Mouse (Mus musculus) forebrain, embryonic 15.5 days (tissue): ENCODE results near the gene Efcab7. TPM values are rescaled to one million over a fixed set of nuclear protein-coding genes. Genes with fewer than 3 reads are reported as not detected.
A peak's percentile ranks its signal among the peaks of the same experiment; 100 is the strongest.

Experiments used
- ATAC-seq: fragments of 200-750 bp; cut with Nextera tagmentation; replicated peaks from 2 replicates; pipeline ENCODE4 v1.8.0; 2017; ENCODE audit warnings: mild to moderate bottlenecking, moderate TSS enrichment, moderate library complexity
- H3K27ac ChIP-seq: fragments of 300-500 bp; sonication (generic); replicated peaks from 2 replicates; pipeline ENCODE4 v1.5.1; 2015; ENCODE audit warnings: mild to moderate bottlenecking, inconsistent platforms
- H3K27me3 ChIP-seq: fragments of 300-500 bp; sonication (generic); 2 replicates; pipeline ENCODE4 v1.6.1; 2015; ENCODE audit warnings: inconsistent platforms
- H3K36me3 ChIP-seq: fragments of 300-500 bp; sonication (generic); 2 replicates; pipeline ENCODE4 v1.6.1; 2015; ENCODE audit warnings: mild to moderate bottlenecking, inconsistent platforms
- H3K4me1 ChIP-seq: fragments of 300-500 bp; sonication (generic); 2 replicates; pipeline ENCODE4 v1.6.1; 2015; ENCODE audit warnings: inconsistent platforms
- H3K4me2 ChIP-seq: fragments of 300-500 bp; sonication (generic); replicated peaks from 2 replicates; pipeline ENCODE4 v1.6.1; 2015; ENCODE audit warnings: mild to moderate bottlenecking, inconsistent platforms
- H3K4me3 ChIP-seq: fragments of 300-500 bp; sonication (generic); 2 replicates; pipeline ENCODE4 v1.5.1; 2015; ENCODE audit warnings: mild to moderate bottlenecking, inconsistent platforms
- H3K9ac ChIP-seq: fragments of 300-500 bp; sonication (generic); replicated peaks from 2 replicates; pipeline ENCODE4 v1.6.1; 2015; ENCODE audit warnings: mild to moderate bottlenecking, inconsistent platforms
- H3K9me3 ChIP-seq: fragments of 300-500 bp; sonication (generic); 2 replicates; pipeline ENCODE4 v1.6.1; 2016; ENCODE audit warnings: inconsistent platforms
- WGBS: fragments of 180-500 bp; shearing (Covaris S2); methylation state at CpG from one replicate; pipeline ENCODE4 v1.1.7; 2015; ENCODE audit warnings: mixed read lengths; 5-methylcytosine and 5-hydroxymethylcytosine counted together
- polyA plus RNA-seq: library from polyadenylated mRNA; unstranded; fragments of >200 nt; fragmentation: Nextera tagmentation; extraction: Ambion mirVana; gene quantifications from 2 replicates; pipeline ENCODE4 v1.2.1, GENCODE M21; 2015

Gene Efcab7
- 20.8 and 22.5 TPM in 2 replicates for polyA plus RNA-seq

DNA sequence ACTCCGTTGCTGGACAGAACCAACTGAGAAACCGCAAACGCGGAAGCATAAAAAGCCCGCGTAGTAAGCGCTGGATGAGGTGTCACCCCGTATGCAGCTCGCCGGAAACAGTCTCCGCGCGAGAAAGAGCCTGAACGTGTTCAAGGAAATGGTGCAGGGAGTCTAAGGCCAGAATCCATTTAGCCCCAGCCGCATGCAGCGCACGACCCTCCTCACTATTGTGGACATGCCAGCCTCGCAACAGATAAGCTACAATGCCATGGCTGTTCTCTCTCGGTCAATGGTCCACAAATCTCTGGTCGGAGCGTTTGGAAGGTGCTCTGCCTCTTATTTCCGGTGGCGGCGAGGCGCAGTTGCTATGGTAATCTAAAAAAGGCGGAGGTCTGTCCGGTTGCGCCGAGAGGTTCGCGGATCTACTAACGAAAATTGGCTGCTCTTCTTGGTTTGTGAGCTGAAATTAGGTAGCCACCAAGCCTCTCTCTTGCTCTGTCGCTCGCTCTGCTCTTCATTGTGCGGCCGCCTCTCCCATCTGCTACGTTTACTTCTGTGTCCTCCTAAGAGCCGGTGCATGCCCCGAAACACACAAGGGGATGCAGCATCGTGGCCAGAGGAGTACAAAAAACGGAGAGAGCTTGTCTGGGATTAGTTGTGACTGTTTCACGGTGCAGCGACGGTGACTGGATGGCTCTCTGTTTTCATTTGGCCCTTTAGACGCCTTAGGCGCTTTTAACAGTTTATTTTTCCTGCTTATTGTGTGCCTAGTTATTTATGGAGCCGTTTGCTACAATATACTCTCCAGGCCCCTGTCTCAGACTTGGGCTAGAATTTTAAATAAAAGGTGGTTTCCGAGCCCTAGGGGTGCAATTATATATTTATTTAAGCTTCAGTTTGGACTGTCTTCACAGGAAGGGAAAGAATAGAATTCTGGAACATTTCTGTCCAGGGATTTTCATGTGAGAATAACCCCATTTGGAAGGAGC, at the start of gene Efcab7:
Gene Efcab7 (plus strand): TSS at position 105 of the 980 bp plus-strand sequence.
- under 1% methylated on average over 48 of the region's 48 CpGs for WGBS
- no peaks in the 10 kb centered on the region for H3K9me3 ChIP-seq
- peaks cover 11% of the 10 kb centered on the region for H3K4me1 ChIP-seq

DNA sequence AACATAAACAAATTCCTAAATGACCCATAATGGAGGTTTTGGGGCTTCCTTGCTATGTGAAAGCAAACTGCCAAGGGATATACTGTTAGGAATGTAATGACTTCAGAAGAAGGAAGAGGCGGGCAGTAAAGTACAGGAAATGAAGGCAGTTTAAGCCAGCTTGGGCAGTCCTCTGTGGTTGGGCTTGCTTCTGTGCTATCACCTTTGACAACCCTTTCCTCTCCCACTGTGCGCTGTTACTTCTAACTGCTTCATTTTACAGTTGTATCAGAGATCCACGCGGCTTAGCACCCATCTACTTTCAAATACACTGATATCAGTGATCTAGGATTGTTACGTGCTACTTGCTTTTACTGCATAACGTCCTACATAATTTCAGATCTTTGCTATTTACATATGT, 36.6 kb upstream of the Efcab7 start:
- Histone ChIP-seq H3K4me2 (no peak overlapping the region), H3K9me3 (no peaks in the 10 kb centered on the region), H3K27ac (no peak overlapping the region), H3K4me3 (no peak overlapping the region), H3K4me1 (no peaks in the 10 kb centered on the region), H3K9ac (no peak overlapping the region), H3K27me3 (no peaks in the 10 kb centered on the region), H3K36me3 (no peaks in the 10 kb centered on the region)
- no peak for ATAC-seq
- WGBS = 97% methylated on average over 6 of the region's 6 CpGs

More for the DNA sequence above, at the start of gene Efcab7:
- peak within 1 kb of the TSS; percentile 82 for H3K4me3 ChIP-seq
- H3K27me3 ChIP-seq = no peaks in the 10 kb centered on the region
- H3K4me2 ChIP-seq = peak within 1 kb of the TSS; percentile 68
- H3K9ac ChIP-seq = peak within 1 kb of the TSS; percentile 87
- H3K36me3 ChIP-seq = no peaks in the 10 kb centered on the region
- ATAC-seq = peak; percentile 92
- H3K27ac ChIP-seq = peak within 1 kb of the TSS; percentile 95

DNA sequence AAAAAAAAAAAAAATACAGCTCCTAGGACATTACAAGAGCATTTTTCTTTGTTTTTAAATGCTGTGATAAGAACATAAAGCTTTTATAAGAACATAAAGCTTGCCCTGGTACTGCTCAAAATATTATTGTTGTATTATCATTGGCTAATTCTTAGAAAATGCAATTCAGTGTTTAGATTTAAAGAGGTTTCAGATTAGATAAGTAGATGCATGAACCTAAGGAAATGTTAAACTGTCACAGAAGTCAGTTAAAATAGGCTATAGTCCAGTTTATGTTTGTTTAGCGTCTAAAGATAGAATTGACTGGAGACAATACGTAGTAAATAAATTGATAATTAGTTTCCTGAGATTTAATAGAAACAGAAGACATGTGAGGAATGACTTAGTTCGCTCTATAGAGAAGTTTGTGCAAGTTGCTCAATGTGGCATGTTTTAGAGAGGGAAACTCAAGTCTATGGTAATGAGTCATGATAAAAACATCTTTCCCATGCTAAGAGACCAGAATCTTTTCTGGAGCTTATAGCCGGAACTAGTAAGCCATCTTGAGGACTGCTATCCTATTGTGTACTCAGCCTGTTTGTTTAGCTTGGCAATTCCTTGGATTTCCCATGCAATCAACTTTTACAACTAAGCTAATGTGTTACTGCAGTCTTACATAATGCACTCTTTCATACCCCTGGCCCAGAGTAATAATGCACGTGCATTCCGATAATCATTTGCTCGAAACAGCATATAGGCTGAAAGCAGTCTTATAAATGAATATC, 12.1 kb upstream of the Efcab7 start:
- 91% methylated on average over 7 of the region's 7 CpGs for WGBS
- ATAC-seq = no peak
- Histone ChIP-seq H3K4me3 (no peak overlapping the region), H3K27me3 (no peaks in the 10 kb centered on the region), H3K9me3 (no peaks in the 10 kb centered on the region), H3K9ac (no peak overlapping the region), H3K36me3 (no peaks in the 10 kb centered on the region), H3K4me2 (no peak overlapping the region), H3K4me1 (no peaks in the 10 kb centered on the region), H3K27ac (no peak overlapping the region)

DNA sequence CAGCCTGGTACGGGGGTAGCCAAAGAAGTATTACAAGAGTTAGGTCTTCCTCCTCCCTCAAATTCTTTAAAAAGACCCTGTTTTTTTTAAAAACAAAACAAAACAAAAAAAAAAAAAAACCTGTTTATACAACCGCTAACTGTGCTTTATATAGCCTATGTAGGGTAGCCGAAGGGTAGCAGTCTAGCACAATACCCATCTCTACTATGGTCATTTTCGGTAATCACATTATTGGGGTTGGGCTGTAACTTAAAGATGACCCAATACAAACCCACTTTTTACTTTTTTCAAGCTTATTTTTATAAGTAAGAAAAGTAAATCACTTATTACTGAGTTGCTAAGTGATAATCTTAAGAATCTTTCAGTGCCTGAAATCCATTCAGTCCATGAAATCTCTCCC, 661 bp upstream of the Efcab7 start:
- Histone ChIP-seq H3K4me1 (peaks cover 11% of the 10 kb centered on the region), H3K4me2 (peak overlapping the region; percentile 68), H3K27ac (no peak overlapping the region), H3K36me3 (no peaks in the 10 kb centered on the region), H3K9me3 (no peaks in the 10 kb centered on the region), H3K27me3 (no peaks in the 10 kb centered on the region), H3K9ac (0 out of 2 replicates have a peak overlapping the region, but pooled peaks have one; percentile 87), H3K4me3 (peak overlapping the region; percentile 82)
- WGBS = 40% methylated on average over 4 of the region's 4 CpGs
- ATAC-seq = no peak

DNA sequence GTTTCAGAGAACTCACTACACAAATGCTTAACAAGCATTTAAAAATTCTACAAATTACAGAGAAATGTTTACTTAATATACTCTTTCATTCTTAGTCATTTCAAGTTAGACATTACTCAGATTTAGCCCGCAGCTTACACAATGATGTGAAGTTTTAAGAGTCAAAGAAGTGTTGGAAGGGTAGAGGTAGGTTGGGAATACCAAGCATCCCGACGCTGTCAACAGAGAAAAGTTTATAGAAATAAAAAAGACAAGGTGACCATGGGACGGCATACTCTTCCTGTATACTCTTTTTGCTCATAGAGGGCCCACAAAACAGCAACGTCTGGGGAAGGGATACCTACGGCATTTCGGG, 282 bp upstream of the Efcab7 start:
- peak overlapping the region; percentile 87 for H3K9ac ChIP-seq
- H3K4me2 ChIP-seq = peak overlapping the region; percentile 68
- ATAC-seq = peak; percentile 60
- under 1% methylated on average over 7 of the region's 7 CpGs for WGBS
- no peaks in the 10 kb centered on the region for H3K27me3 ChIP-seq
- H3K27ac ChIP-seq = peak overlapping the region; percentile 95
- H3K9me3 ChIP-seq = no peaks in the 10 kb centered on the region
- H3K4me3 ChIP-seq = peak overlapping the region; percentile 82
- H3K4me1 ChIP-seq = peaks cover 11% of the 10 kb centered on the region
- H3K36me3 ChIP-seq = no peaks in the 10 kb centered on the region

DNA sequence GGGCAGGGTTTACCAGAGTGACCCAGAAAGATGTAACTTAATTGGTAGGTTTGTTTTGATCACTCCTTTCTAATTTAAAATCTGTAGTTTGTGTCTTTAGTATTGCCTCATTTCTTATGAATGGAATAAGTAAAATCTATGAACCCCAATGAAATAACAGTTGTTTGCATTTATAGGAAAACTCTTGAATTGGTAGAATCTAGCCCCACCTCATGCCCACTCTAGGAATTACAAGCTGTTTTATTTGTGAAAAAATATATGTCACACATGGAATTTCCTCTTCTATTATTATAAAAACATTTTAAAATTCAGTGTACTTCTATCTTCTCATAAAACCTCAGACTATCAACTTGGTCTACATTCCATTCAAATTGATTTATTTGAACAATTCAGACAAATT, 52.9 kb downstream of the Efcab7 start:
- Histone ChIP-seq H3K36me3 (0 out of 2 replicates have a peak, but pooled peaks cover 5% of the 10 kb centered on the region), H3K4me3 (no peak overlapping the region)

DNA sequence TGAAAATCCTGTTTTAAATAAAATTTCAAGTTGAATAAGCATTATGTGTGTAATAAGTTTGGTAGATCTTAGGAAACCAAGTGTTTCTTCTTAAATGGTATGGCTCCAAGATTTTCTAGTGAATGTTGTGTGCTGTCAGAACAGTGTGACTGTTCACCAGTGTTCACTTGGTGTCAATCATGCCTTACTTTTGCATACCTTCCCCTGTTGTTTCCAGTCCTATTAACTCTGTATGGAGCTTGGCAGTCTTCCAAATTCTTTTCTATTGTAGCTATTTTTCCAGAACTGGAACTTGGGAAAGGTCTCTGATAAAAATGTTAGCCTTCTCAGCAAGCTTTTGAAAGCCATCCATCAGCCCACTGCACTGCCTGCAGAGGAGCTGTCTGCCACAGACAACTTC, 53.4 kb downstream of the Efcab7 start:
- Histone ChIP-seq H3K9ac (no peak overlapping the region), H3K4me3 (no peak overlapping the region), H3K4me2 (no peak overlapping the region), H3K9me3 (no peaks in the 10 kb centered on the region), H3K27ac (no peak overlapping the region), H3K36me3 (0 out of 2 replicates have a peak, but pooled peaks cover 5% of the 10 kb centered on the region), H3K4me1 (no peaks in the 10 kb centered on the region), H3K27me3 (no peaks in the 10 kb centered on the region)
- ATAC-seq = no peak; the same call in 1 of the 2 replicates

More for the DNA sequence above, 52.9 kb downstream of the Efcab7 start:
- no peak for ATAC-seq
- Histone ChIP-seq H3K27me3 (no peaks in the 10 kb centered on the region), H3K9me3 (no peaks in the 10 kb centered on the region), H3K9ac (no peak overlapping the region), H3K4me2 (no peak overlapping the region), H3K27ac (no peak overlapping the region), H3K4me1 (no peaks in the 10 kb centered on the region)

DNA sequence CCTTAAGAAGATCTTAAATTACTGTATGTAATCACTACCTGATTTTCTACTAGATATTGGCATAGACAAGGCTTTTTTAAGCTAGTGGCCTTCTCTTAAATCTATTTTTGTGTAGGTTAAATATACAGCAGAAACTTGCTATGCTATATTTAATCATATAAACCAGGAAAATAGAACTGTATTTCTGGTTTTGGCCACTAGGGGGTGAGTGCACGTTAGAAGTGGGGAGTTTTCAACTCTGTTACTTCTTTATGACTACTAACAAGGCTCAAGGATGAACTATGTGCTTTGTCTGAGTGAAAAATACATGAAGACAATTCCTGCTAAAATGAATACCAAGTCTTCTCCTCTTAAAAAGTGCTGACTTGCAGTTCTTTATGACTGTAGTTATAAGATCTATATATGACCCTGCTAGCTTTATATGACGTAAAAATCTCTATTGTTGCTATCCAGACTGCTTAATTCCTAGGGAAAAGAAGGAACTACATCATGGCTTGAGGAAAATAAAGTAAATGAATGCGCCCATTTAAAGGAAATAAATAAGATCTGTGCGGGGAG, 85.0 kb downstream of the Efcab7 start:
- Histone ChIP-seq H3K36me3 (no peaks in the 10 kb centered on the region), H3K9me3 (no peaks in the 10 kb centered on the region), H3K4me3 (no peak overlapping the region), H3K27me3 (no peaks in the 10 kb centered on the region), H3K9ac (no peak overlapping the region), H3K27ac (no peak overlapping the region), H3K4me1 (no peaks in the 10 kb centered on the region), H3K4me2 (no peak overlapping the region)
- WGBS = 68% methylated on average over 4 of the region's 4 CpGs
- ATAC-seq = no peak

DNA sequence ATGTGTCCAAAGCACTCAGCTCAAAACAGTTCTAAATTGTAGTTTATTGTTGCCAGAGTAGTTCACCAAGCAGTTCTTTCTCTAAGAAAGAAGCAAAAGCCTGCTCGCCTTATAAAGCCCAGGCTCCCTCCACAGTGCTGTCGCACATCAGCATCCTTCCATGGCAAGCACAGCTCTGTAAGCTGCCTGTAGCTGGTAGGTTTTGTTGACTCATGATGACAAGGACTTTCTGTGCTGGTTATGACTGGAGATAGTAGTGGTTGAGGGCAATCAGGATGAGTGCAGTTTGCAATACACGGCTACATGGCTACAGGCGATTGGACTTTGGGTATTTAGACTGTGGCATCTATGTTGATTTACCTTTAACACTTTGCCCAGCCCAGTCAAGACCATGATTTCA, 97.4 kb downstream of the Efcab7 start:
- no peak overlapping the region for H3K27ac ChIP-seq
- H3K36me3 ChIP-seq = no peaks in the 10 kb centered on the region
- WGBS = 91% methylated on average over 4 of the region's 4 CpGs
- H3K4me1 ChIP-seq = peaks cover 13% of the 10 kb centered on the region; the same call in 1 of the 2 replicates
- H3K9me3 ChIP-seq = no peaks in the 10 kb centered on the region
- H3K4me3 ChIP-seq = no peak overlapping the region
- ATAC-seq = no peak
- H3K27me3 ChIP-seq = no peaks in the 10 kb centered on the region
- H3K9ac ChIP-seq = no peak overlapping the region
- no peak overlapping the region for H3K4me2 ChIP-seq

DNA sequence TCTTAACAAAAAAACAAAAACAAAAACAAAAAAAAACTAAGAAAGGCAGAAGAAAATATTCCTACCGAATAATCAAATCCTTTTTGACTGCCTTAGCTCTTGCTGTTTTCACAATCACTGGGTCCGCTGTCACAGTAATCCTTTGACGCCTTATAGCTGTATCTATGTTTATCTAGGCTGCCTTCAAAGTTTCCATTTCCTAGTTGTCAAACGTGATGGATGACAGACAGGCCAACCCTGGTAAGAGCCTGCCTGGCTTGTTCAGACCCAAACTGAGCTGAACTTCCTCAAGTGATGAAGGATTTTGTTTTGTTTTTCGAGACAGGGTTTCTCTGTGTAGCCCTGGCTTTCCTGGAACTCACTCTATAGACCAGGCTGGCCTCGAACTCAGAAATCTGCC, 99.5 kb downstream of the Efcab7 start:
- Histone ChIP-seq H3K9me3 (no peaks in the 10 kb centered on the region), H3K27ac (no peak overlapping the region), H3K9ac (no peak overlapping the region), H3K4me1 (peaks cover 13% of the 10 kb centered on the region; the same call in 1 of the 2 replicates), H3K36me3 (no peaks in the 10 kb centered on the region), H3K4me2 (no peak overlapping the region), H3K27me3 (no peaks in the 10 kb centered on the region), H3K4me3 (no peak overlapping the region)
- no peak for ATAC-seq
- 79% methylated on average over 6 of the region's 6 CpGs for WGBS

DNA sequence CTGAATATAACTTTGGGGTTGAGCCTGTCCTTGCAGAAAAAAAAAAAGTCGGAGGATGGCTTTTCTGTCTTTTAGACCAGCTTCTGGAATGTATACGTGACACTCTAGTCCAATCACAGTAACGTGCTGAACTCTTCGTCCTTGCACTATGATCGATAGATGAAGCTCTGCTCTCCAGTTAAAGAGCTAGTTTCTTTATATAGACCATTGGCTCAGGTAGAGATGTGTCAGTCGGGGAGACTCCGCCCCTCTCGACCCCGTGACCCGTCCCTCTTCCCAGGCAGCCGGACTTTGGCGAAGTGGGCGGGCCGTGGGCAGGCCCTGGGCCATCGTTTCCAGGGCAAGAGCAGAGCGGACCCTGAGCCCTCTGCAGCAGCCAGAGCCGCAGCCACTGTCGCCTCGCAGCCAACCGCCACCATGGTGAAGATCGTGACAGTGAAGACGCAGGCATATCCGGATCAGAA, 100.2 kb downstream of the Efcab7 start, which contains the start of gene Pgm1:
Gene Pgm1 (plus strand): TSS at position 266 of the 464 bp plus-strand sequence.
- no peaks in the 10 kb centered on the region for H3K36me3 ChIP-seq
- peak; percentile 85 for ATAC-seq
- 6% methylated on average over 23 of the region's 23 CpGs for WGBS

More for the DNA sequence above, 100.2 kb downstream of the Efcab7 start, which contains the start of gene Pgm1:
- peak within 1 kb of the TSS; percentile 94 for H3K4me2 ChIP-seq
- peaks cover 13% of the 10 kb centered on the region; the same call in 1 of the 2 replicates for H3K4me1 ChIP-seq
- H3K9me3 ChIP-seq = no peaks in the 10 kb centered on the region
- no peaks in the 10 kb centered on the region for H3K27me3 ChIP-seq
- H3K4me3 ChIP-seq = peak within 1 kb of the TSS; percentile 77
- peak within 1 kb of the TSS; percentile 81 for H3K27ac ChIP-seq
- H3K9ac ChIP-seq = peak within 1 kb of the TSS; percentile 75
